27 mouse cellular contexts compared by ENCODE assay signal in the genomic region with DNA sequence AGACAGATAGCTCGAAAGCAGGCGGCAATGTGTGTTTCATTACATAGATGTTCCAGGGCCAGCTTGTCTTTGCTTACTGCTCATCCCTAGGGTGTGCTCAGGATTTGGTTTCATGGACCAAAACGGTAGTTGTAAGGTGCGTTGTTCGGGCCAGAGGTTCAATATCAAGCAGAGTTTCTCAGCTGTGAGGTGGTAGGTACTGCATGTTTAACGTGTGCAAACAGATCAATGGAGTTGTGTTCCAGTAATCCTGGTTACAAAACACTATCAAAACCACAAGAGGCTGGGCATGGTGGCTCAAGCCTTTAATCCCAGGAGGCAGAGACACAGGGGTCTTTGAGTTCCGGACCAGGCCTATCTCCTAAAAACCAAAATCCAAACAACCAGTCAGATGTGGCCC. TPM values are rescaled to one million over a fixed set of nuclear protein-coding genes. Genes with fewer than 3 reads are reported as not detected.
DNase-seq lines count a peak whose midpoint lies in the region; ATAC-seq and TF ChIP-seq lines count a peak whose summit lies in the region.
"Had no signal": no experiment of that assay in that cellular context is flagged by ENCODE, and none has a peak within 500 bp of the region (broad histone marks: within the 10 kb centered on the region; RNA-seq: fewer than 3 reads in every experiment).

No protein-coding gene starts in this region.

- no peaks in the 10 kb centered on the region for H3K27me3 ChIP-seq in liver, adult 2 months (ENCODE audit: control insufficient read depth, insufficient read depth, low read length)
- H3K27me3 ChIP-seq in liver, embryonic 11.5 days (replicated peaks; ENCODE audit: control insufficient read depth, insufficient read depth, low read length): no peaks in the 10 kb centered on the region
- no peaks in the 10 kb centered on the region for H3K27me3 ChIP-seq in liver, embryonic 16.5 days (ENCODE audit: control insufficient read depth, insufficient read depth, low read depth, low read length)
- H3K27me3 ChIP-seq in liver, embryonic 12.5 days (replicated peaks): no peaks in the 10 kb centered on the region
- H3K27me3 ChIP-seq in liver, postnatal 0 days (ENCODE audit: insufficient read depth, low read length): no peaks in the 10 kb centered on the region
- H3K27me3 ChIP-seq: CH12.LX, Patski had no signal

- H3K9me3 ChIP-seq in liver, embryonic 11.5 days (ENCODE audit: control insufficient read depth, low read length): no peaks in the 10 kb centered on the region
- no peaks in the 10 kb centered on the region for H3K9me3 ChIP-seq in liver, embryonic 16.5 days (replicated peaks; ENCODE audit: control insufficient read depth, low read length)
- H3K9me3 ChIP-seq in liver, embryonic 12.5 days (replicated peaks): no peaks in the 10 kb centered on the region
- no peaks in the 10 kb centered on the region for H3K9me3 ChIP-seq in liver, postnatal 0 days (ENCODE audit: low read length)
- H3K9me3 ChIP-seq: G1E had no signal

- peaks cover 90% of the 10 kb centered on the region for H3K36me3 ChIP-seq in liver, adult 2 months (ENCODE audit: control insufficient read depth, insufficient read depth, low read length)
- peaks cover 88% of the 10 kb centered on the region for H3K36me3 ChIP-seq in liver, embryonic 11.5 days (ENCODE audit: control insufficient read depth, insufficient read depth, low read length)
- H3K36me3 ChIP-seq in liver, embryonic 16.5 days (ENCODE audit: control insufficient read depth, insufficient read depth): peaks cover 99% of the 10 kb centered on the region
- H3K36me3 ChIP-seq in liver, embryonic 12.5 days: peaks cover 100% of the 10 kb centered on the region
- peaks cover 97% of the 10 kb centered on the region for H3K36me3 ChIP-seq in liver, postnatal 0 days (replicated peaks; ENCODE audit: insufficient read depth, low read length)

- no peak overlapping the region for H3K9ac ChIP-seq in liver, adult 2 months (ENCODE audit: low read depth, low read length)
- H3K9ac ChIP-seq in liver, embryonic 11.5 days (ENCODE audit: low read depth, low read length): no peak overlapping the region
- no peak overlapping the region for H3K9ac ChIP-seq in liver, embryonic 16.5 days (ENCODE audit: low read depth, low read length)
- no peak overlapping the region for H3K9ac ChIP-seq in liver, embryonic 12.5 days
- H3K9ac ChIP-seq in liver, postnatal 0 days (replicated peaks): no peak overlapping the region

- H3K27ac ChIP-seq in liver, adult 2 months (replicated peaks; ENCODE audit: insufficient read depth, low read depth, low read length): 0 out of 2 replicates have a peak overlapping the region, but pooled peaks have one; percentile 2
- no peak overlapping the region for H3K27ac ChIP-seq in liver, embryonic 11.5 days (ENCODE audit: low read depth, low read length)
- no peak overlapping the region for H3K27ac ChIP-seq in liver, embryonic 16.5 days (ENCODE audit: low read length)
- H3K27ac ChIP-seq in liver, embryonic 12.5 days: no peak overlapping the region
- no peak overlapping the region; the same call in 1 of the 2 replicates for H3K27ac ChIP-seq in liver, postnatal 0 days (ENCODE audit: low read depth)

- no peaks in the 10 kb centered on the region for H3K79me2 ChIP-seq in liver, adult 2 months (ENCODE audit: control insufficient read depth, insufficient read depth, low read length)

- 37% methylated on average over 7 of the region's 7 CpGs for WGBS in liver, adult 2 months
- 92% methylated on average over 7 of the region's 7 CpGs for WGBS in liver, embryonic 11.5 days
- WGBS in liver, embryonic 16.5 days (ENCODE audit: insufficient replicate concordance): 85% methylated on average over 7 of the region's 7 CpGs
- WGBS in liver, embryonic 12.5 days (ENCODE audit: insufficient replicate concordance): 90% methylated on average over 7 of the region's 7 CpGs
- 82% methylated on average over 7 of the region's 7 CpGs for WGBS in liver, postnatal 0 days (ENCODE audit: insufficient replicate concordance)

- no peak overlapping the region for H3K4me2 ChIP-seq in liver, embryonic 11.5 days
- H3K4me2 ChIP-seq in liver, embryonic 16.5 days (ENCODE audit: low read depth, low read length): no peak overlapping the region
- no peak overlapping the region for H3K4me2 ChIP-seq in liver, embryonic 12.5 days
- H3K4me2 ChIP-seq in liver, postnatal 0 days (ENCODE audit: low read depth, low read length): no peak overlapping the region

- no peak overlapping the region for H3K4me3 ChIP-seq in liver, adult 2 months (ENCODE audit: insufficient read depth, low read depth, low read length)
- no peak overlapping the region for H3K4me3 ChIP-seq in liver, embryonic 11.5 days (ENCODE audit: low read depth, low read length)
- no peak overlapping the region for H3K4me3 ChIP-seq in liver, embryonic 16.5 days (ENCODE audit: low read depth, low read length)
- no peak overlapping the region for H3K4me3 ChIP-seq in liver, embryonic 12.5 days
- H3K4me3 ChIP-seq in liver, postnatal 0 days (ENCODE audit: low read depth, low read length): no peak overlapping the region

- peaks cover 16% of the 10 kb centered on the region for H3K4me1 ChIP-seq in liver, adult 2 months (ENCODE audit: control insufficient read depth, insufficient read depth, low read length)
- H3K4me1 ChIP-seq in liver, embryonic 11.5 days (replicated peaks; ENCODE audit: control insufficient read depth, insufficient read depth, low read length): no peaks in the 10 kb centered on the region
- H3K4me1 ChIP-seq in liver, embryonic 16.5 days (ENCODE audit: control insufficient read depth, low read depth, low read length): no peaks in the 10 kb centered on the region
- H3K4me1 ChIP-seq in liver, embryonic 12.5 days: no peaks in the 10 kb centered on the region; the same call in 1 of the 2 replicates
- H3K4me1 ChIP-seq in liver, postnatal 0 days (ENCODE audit: insufficient read depth): peaks cover 5% of the 10 kb centered on the region; the same call in 1 of the 2 replicates

- TF ChIP-seq EP300 in liver, postnatal 0 days (IDR thresholded peaks at IDR 0.05; ENCODE audit: low read depth): no peak

- DNase-seq in liver, adult 2 months (ENCODE audit: extremely low read depth, low read depth, low spot score): peak; percentile 74
- no peak for DNase-seq in liver, embryonic 11.5 days (ENCODE audit: low spot score)
- no peak for DNase-seq in liver, postnatal 0 days
- DNase-seq in liver (no peak), MN1 (ENCODE audit: low spot score) (peak; percentile 22)
- DNase-seq in layer of hippocampus, postnatal 10 days (ENCODE audit: low spot score in 2 of 2): no peak
- DNase-seq: adrenal gland, adult 2 months; adrenal gland, adult 8-10 months; adrenal gland, postnatal 10 days; adrenal gland, postnatal 14 days; adrenal gland, postnatal 25 days; adrenal gland, postnatal 36 days; cerebellum, adult 11 months; cerebellum, adult 11-12 months; cerebellum, adult 18-20 months had no signal

- no peak for TF ChIP-seq CTCF in liver, adult 2 months (IDR thresholded peaks at IDR 0.05; ENCODE audit: low read depth, low read length)
- TF ChIP-seq CTCF in liver, postnatal 0 days (IDR thresholded peaks at IDR 0.05; ENCODE audit: low read depth): no peak

- no peak for ATAC-seq in liver, embryonic 11.5 days (replicated peaks; ENCODE audit: low FRiP score)
- 0 out of 2 replicates have a peak, but pooled peaks have one; percentile 42 for ATAC-seq in liver, embryonic 16.5 days (ENCODE audit: low read depth)
- no peak for ATAC-seq in liver, embryonic 12.5 days
- ATAC-seq in liver, postnatal 0 days: peak; percentile 67
- ATAC-seq: activated CD4-positive, CD25-positive, alpha-beta regulatory T cell, adult 4 months; CD4-positive, CD25-positive, alpha-beta regulatory T cell, adult 4 months; Patski had no signal

- no peak for TF ChIP-seq POLR2A in liver, adult 2 months (IDR thresholded peaks at IDR 0.05; ENCODE audit: extremely low read depth, insufficient read depth, low read length)

RNA-seq across cellular contexts. Expression of a gene that starts 7.0 kb away (rescaled TPM):
- not detected in 2 replicates for total RNA-seq in liver, adult 2 months (2014; rRNA removed)
- polyA plus RNA-seq in liver, adult 2 months (2012; rRNA removed): not detected in 2 replicates
- 25.7 and 31.6 TPM in 2 replicates for polyA plus RNA-seq in liver, embryonic 11.5 days (2014; fragmentation: Nextera tagmentation; extraction: Ambion mirVana)
- not detected in 2 replicates for polyA plus RNA-seq in liver, embryonic 16.5 days (2015; fragmentation: Nextera tagmentation; extraction: Ambion mirVana)
- polyA plus RNA-seq in liver, embryonic 12.5 days (2016; fragmentation: Nextera tagmentation; extraction: Ambion mirVana): 23.2 and 25.6 TPM in 2 replicates
- polyA plus RNA-seq in liver, postnatal 0 days (2015; fragmentation: Nextera tagmentation; extraction: Ambion mirVana): 6.1 and 7.0 TPM in 2 replicates
- not detected for total RNA-seq in layer of hippocampus, postnatal 10 days (2021)
- total RNA-seq: adrenal gland, adult 18-20 months; adrenal gland, adult 2 months; adrenal gland, adult 8-10 months; adrenal gland, postnatal 10 days; adrenal gland, postnatal 14 days; adrenal gland, postnatal 25 days; adrenal gland, postnatal 36 days; adrenal gland, postnatal 4 days had no signal
- polyA plus RNA-seq: activated CD4-positive, CD25-positive, alpha-beta regulatory T cell, adult 4 months; brain, embryonic 14.5 days; CD4-positive, CD25-positive, alpha-beta regulatory T cell, adult 4 months; Patski had no signal

RNA-seq across cellular contexts. Expression of a gene that starts 16.2 kb away (rescaled TPM):
- 60.1 and 60.5 TPM in 2 replicates for total RNA-seq in liver, adult 2 months (2014; rRNA removed)
- polyA plus RNA-seq in liver, adult 2 months (2012; rRNA removed): 56.6 and 56.9 TPM in 2 replicates
- polyA plus RNA-seq in liver, embryonic 11.5 days (2014; fragmentation: Nextera tagmentation; extraction: Ambion mirVana): 86.5 and 96.2 TPM in 2 replicates
- 49.9 and 51.8 TPM in 2 replicates for polyA plus RNA-seq in liver, embryonic 16.5 days (2015; fragmentation: Nextera tagmentation; extraction: Ambion mirVana)
- polyA plus RNA-seq in liver, embryonic 12.5 days (2016; fragmentation: Nextera tagmentation; extraction: Ambion mirVana): 82.8 and 84.2 TPM in 2 replicates
- 23.1 and 26.0 TPM in 2 replicates for polyA plus RNA-seq in liver, postnatal 0 days (2015; fragmentation: Nextera tagmentation; extraction: Ambion mirVana)
- total RNA-seq in layer of hippocampus, postnatal 10 days (2021): 100 to 1,000 TPM in 1 of 2 experiments, 10 to 100 TPM in 1; 93.0 to 100 TPM

RNA-seq across cellular contexts. Expression of a gene that starts 17.6 kb away (rescaled TPM):
- total RNA-seq in liver, adult 2 months (2014; rRNA removed): 5.8 and 7.1 TPM in 2 replicates
- 3.3 and 3.4 TPM in 2 replicates for polyA plus RNA-seq in liver, adult 2 months (2012; rRNA removed)
- polyA plus RNA-seq in liver, embryonic 11.5 days (2014; fragmentation: Nextera tagmentation; extraction: Ambion mirVana): 7.1 TPM in 2 replicates
- 2.6 and 2.7 TPM in 2 replicates for polyA plus RNA-seq in liver, embryonic 16.5 days (2015; fragmentation: Nextera tagmentation; extraction: Ambion mirVana)
- polyA plus RNA-seq in liver, embryonic 12.5 days (2016; fragmentation: Nextera tagmentation; extraction: Ambion mirVana): 4.5 and 4.9 TPM in 2 replicates
- 3.5 and 3.9 TPM in 2 replicates for polyA plus RNA-seq in liver, postnatal 0 days (2015; fragmentation: Nextera tagmentation; extraction: Ambion mirVana)
- 10 to 100 TPM; 23.0 to 25.3 TPM for total RNA-seq in layer of hippocampus, postnatal 10 days (2021)

RNA-seq across cellular contexts. Expression of a gene that starts 43.1 kb away (rescaled TPM):
- total RNA-seq in liver, adult 2 months (2014; rRNA removed): not detected in 2 replicates
- polyA plus RNA-seq in liver, adult 2 months (2012; rRNA removed): not detected in 2 replicates
- polyA plus RNA-seq in liver, embryonic 11.5 days (2014; fragmentation: Nextera tagmentation; extraction: Ambion mirVana): not detected in 2 replicates
- polyA plus RNA-seq in liver, embryonic 16.5 days (2015; fragmentation: Nextera tagmentation; extraction: Ambion mirVana): not detected in 2 replicates
- not detected in 2 replicates for polyA plus RNA-seq in liver, embryonic 12.5 days (2016; fragmentation: Nextera tagmentation; extraction: Ambion mirVana)
- polyA plus RNA-seq in liver, postnatal 0 days (2015; fragmentation: Nextera tagmentation; extraction: Ambion mirVana): not detected in 2 replicates
- total RNA-seq in layer of hippocampus, postnatal 10 days (2021): 1 to 10 TPM in 1 of 2 experiments, under 1 TPM in 1; 0.59 to 1.1 TPM
- total RNA-seq: adrenal gland, adult 18-20 months; adrenal gland, adult 8-10 months; adrenal gland, postnatal 14 days; adrenal gland, postnatal 25 days; adrenal gland, postnatal 36 days; CH12.LX; MEL had no signal
- polyA plus RNA-seq: activated CD4-positive, CD25-positive, alpha-beta regulatory T cell, adult 4 months; C2C12; CD4-positive, CD25-positive, alpha-beta regulatory T cell, adult 4 months; G1E had no signal

RNA-seq across cellular contexts. Expression of a gene that starts 45.3 kb away (rescaled TPM):
- total RNA-seq in liver, adult 2 months (2014; rRNA removed): 18.3 and 18.4 TPM in 2 replicates
- polyA plus RNA-seq in liver, adult 2 months (2012; rRNA removed): 7.7 and 9.6 TPM in 2 replicates
- 5.1 and 5.3 TPM in 2 replicates for polyA plus RNA-seq in liver, embryonic 11.5 days (2014; fragmentation: Nextera tagmentation; extraction: Ambion mirVana)
- 2.5 and 2.9 TPM in 2 replicates for polyA plus RNA-seq in liver, embryonic 16.5 days (2015; fragmentation: Nextera tagmentation; extraction: Ambion mirVana)
- polyA plus RNA-seq in liver, embryonic 12.5 days (2016; fragmentation: Nextera tagmentation; extraction: Ambion mirVana): 5.1 and 5.5 TPM in 2 replicates
- polyA plus RNA-seq in liver, postnatal 0 days (2015; fragmentation: Nextera tagmentation; extraction: Ambion mirVana): 2.0 and 3.3 TPM in 2 replicates
- 10 to 100 TPM; 30.9 to 34.7 TPM for total RNA-seq in layer of hippocampus, postnatal 10 days (2021)

Comparison
In these comparisons a context has a peak if more than half of its experiments do, and no peak if none do; other contexts are left out.
1. DNase-seq: peak in liver, adult 2 months (single experiment) and MN1 (single experiment); none in liver, embryonic 11.5 days (single experiment), liver, postnatal 0 days (single experiment), liver (single experiment) and layer of hippocampus, postnatal 10 days (0 of 2).
2. ATAC-seq: peak in liver, embryonic 16.5 days (single experiment) and liver, postnatal 0 days (single experiment); none in liver, embryonic 11.5 days (single experiment) and liver, embryonic 12.5 days (single experiment).